Mouse (Mus musculus) bone marrow, adult 2 months (tissue): ENCODE measurements around the gene Syt16.

Experiments used
- CTCF ChIP-seq: fragments of 200-500 bp; IDR thresholded peaks from 2 replicates; pipeline ENCODE4 v1.5.1; 2011; ENCODE audit warnings: low read length, control low read depth; ENCODE audit not compliant: control insufficient read depth, insufficient read depth
- POLR2A ChIP-seq: fragments of 200-500 bp; IDR thresholded peaks from 2 replicates; pipeline ENCODE4 v1.6.1; 2011; ENCODE audit warnings: low read depth, mild to moderate bottlenecking, control low read depth, low read length, borderline replicate concordance; ENCODE audit not compliant: control insufficient read depth

DNA sequence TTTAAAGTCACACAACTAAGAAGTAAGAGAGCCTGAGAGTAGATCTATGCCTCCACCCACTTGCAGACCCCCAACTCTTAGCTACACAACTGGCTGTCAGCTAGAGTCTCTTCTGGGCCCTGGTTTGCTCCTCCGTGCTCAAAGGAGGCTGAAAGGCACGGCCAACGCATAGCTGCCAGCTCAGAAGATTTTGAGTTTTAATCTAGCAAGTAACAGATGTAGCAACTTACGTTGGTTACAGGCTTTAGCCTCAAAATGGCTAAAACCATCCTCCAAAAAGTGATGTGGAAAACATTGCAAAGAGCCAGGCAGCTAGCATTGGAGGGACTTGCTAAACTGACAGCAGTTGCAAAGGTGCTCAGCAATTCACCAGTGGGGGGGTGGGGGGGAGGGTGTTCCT, 293.5 kb downstream of the Syt16 start:
- no peak for TF ChIP-seq POLR2A
- no peak for TF ChIP-seq CTCF
